Mouse (Mus musculus) hindbrain, embryonic 14.5 days (tissue): ENCODE results near the gene Ints11. TPM values are rescaled to one million over a fixed set of nuclear protein-coding genes. Genes with fewer than 3 reads are reported as not detected.

Experiments
- ATAC-seq: fragments of 200-750 bp; cut with Nextera tagmentation; 2 replicates; pipeline ENCODE4 v1.8.0; 2017; ENCODE audit warnings: moderate number of reproducible peaks, mild to moderate bottlenecking, moderate TSS enrichment, moderate library complexity; ENCODE audit not compliant: low FRiP score
- DNase-seq: peaks from one replicate; pipeline ENCODE4 v3.0.0-alpha.2; 2015; ENCODE audit warnings: low spot score
- H3K27ac ChIP-seq: fragments of 300-500 bp; sonication (generic); 2 replicates; pipeline ENCODE4 v1.5.1; 2014; ENCODE audit warnings: mild to moderate bottlenecking, moderate library complexity
- H3K27me3 ChIP-seq: fragments of 300-500 bp; sonication (generic); 2 replicates; pipeline ENCODE4 v1.6.1; 2014; ENCODE audit warnings: mild to moderate bottlenecking, low read length, mixed read lengths; ENCODE audit not compliant: control insufficient read depth, insufficient read depth
- H3K36me3 ChIP-seq: fragments of 300-500 bp; sonication (generic); replicated peaks from 2 replicates; pipeline ENCODE4 v1.6.1; 2014; ENCODE audit not compliant: control insufficient read depth, insufficient read depth
- H3K4me1 ChIP-seq: fragments of 300-500 bp; sonication (generic); replicated peaks from 2 replicates; pipeline ENCODE4 v1.6.1; 2014; ENCODE audit warnings: antibody characterized with exemption, low read length, mixed read lengths; ENCODE audit not compliant: control insufficient read depth, insufficient read depth
- H3K4me2 ChIP-seq: fragments of 300-500 bp; sonication (generic); replicated peaks from 2 replicates; pipeline ENCODE4 v1.6.1; 2014; ENCODE audit warnings: mild to moderate bottlenecking, moderate library complexity
- H3K4me3 ChIP-seq: fragments of 300-500 bp; sonication (generic); replicated peaks from 2 replicates; pipeline ENCODE4 v1.5.1; 2014; ENCODE audit warnings: mild to moderate bottlenecking, low read length
- H3K9ac ChIP-seq: fragments of 300-500 bp; sonication (generic); 2 replicates; pipeline ENCODE4 v1.6.1; 2014
- H3K9me3 ChIP-seq: fragments of 300-500 bp; sonication (generic); 2 replicates; pipeline ENCODE4 v1.6.1; 2016; ENCODE audit warnings: low read length; ENCODE audit not compliant: control insufficient read depth
- WGBS: fragments of 180-500 bp; shearing (Covaris S2); extraction: QIAGEN DNeasy Blood & Tissue Kit; methylation state at CpG from one replicate; pipeline ENCODE4 v1.1.7; 2014; 5-methylcytosine and 5-hydroxymethylcytosine counted together
- microRNA-seq: library from miRNA; unstranded; fragments of <30 nt; microRNA quantifications from one replicate; pipeline ENCODE4, GENCODE M21; 2016
- polyA plus RNA-seq: library from polyadenylated mRNA; unstranded; fragments of >200 nt; fragmentation: Nextera tagmentation; extraction: Ambion mirVana; gene quantifications from 2 replicates; pipeline ENCODE4 v1.2.1, GENCODE M21; 2014

Gene Ints11
- polyA plus RNA-seq, 1 experiment from 2014 or later, result 71.4 TPM

GRCm38 (mm10) chr4:155905634-155906033 lies 36.3 kb downstream of the Ints11 start:
- 79% methylated on average over 13 of the region's 13 CpGs for WGBS
- Histone ChIP-seq H3K4me3 (no peak overlapping the region), H3K4me1 (no peaks in the 10 kb centered on the region)

GRCm38 (mm10) chr4:155906125-155906524 lies 36.8 kb downstream of the Ints11 start:
- Histone ChIP-seq H3K27me3 (no peaks in the 10 kb centered on the region), H3K4me1 (no peaks in the 10 kb centered on the region), H3K4me2 (no peak overlapping the region), H3K36me3 (peaks cover 67% of the 10 kb centered on the region), H3K9me3 (no peaks in the 10 kb centered on the region), H3K4me3 (no peak overlapping the region), H3K9ac (no peak overlapping the region), H3K27ac (no peak overlapping the region)
- DNase-seq, result no peak
- no peak for ATAC-seq
- 89% methylated on average over 9 of the region's 9 CpGs for WGBS

More at GRCm38 (mm10) chr4:155905634-155906033, 36.3 kb downstream of the Ints11 start:
- Histone ChIP-seq H3K4me2 (no peak overlapping the region), H3K9me3 (no peaks in the 10 kb centered on the region), H3K36me3 (peaks cover 72% of the 10 kb centered on the region), H3K27me3 (no peaks in the 10 kb centered on the region), H3K27ac (no peak overlapping the region), H3K9ac (no peak overlapping the region)
- DNase-seq (no peak), ATAC-seq (no peak)

GRCm38 (mm10) chr4:155907003-155907402 lies 37.7 kb downstream of the Ints11 start:
- Histone ChIP-seq H3K4me3 (no peak overlapping the region), H3K27me3 (no peaks in the 10 kb centered on the region), H3K4me1 (no peaks in the 10 kb centered on the region), H3K27ac (no peak overlapping the region), H3K36me3 (peaks cover 58% of the 10 kb centered on the region), H3K9ac (no peak overlapping the region), H3K9me3 (no peaks in the 10 kb centered on the region), H3K4me2 (no peak overlapping the region)
- DNase-seq, result no peak
- ATAC-seq, result no peak
- WGBS, result 86% methylated on average over 11 of the region's 11 CpGs

- Histone ChIP-seq H3K4me2 (no peak overlapping the region), H3K9me3 (no peaks in the 10 kb centered on the region), H3K27me3 (no peaks in the 10 kb centered on the region), H3K36me3 (peaks cover 45% of the 10 kb centered on the region), H3K4me1 (no peaks in the 10 kb centered on the region), H3K9ac (no peak overlapping the region), H3K4me3 (no peak overlapping the region), H3K27ac (no peak overlapping the region)
- DNase-seq (no peak), ATAC-seq (no peak)
- WGBS, result 74% methylated on average over 7 of the region's 7 CpGs
Measured at GRCm38 (mm10) chr4:155908281-155908680, 38.9 kb downstream of the Ints11 start.

- Histone ChIP-seq H3K27ac (no peak overlapping the region), H3K36me3 (peaks cover 40% of the 10 kb centered on the region), H3K4me2 (no peak overlapping the region), H3K4me3 (no peak overlapping the region), H3K9ac (no peak overlapping the region), H3K27me3 (no peaks in the 10 kb centered on the region), H3K9me3 (no peaks in the 10 kb centered on the region), H3K4me1 (no peaks in the 10 kb centered on the region)
- ATAC-seq (no peak), DNase-seq (no peak)
- 97% methylated on average over 4 of the region's 4 CpGs for WGBS
Measured at GRCm38 (mm10) chr4:155908751-155909150, 39.4 kb downstream of the Ints11 start.

- no peaks in the 10 kb centered on the region for H3K4me1 ChIP-seq
- H3K4me2 ChIP-seq, result no peak overlapping the region
- no peak for ATAC-seq
- no peaks in the 10 kb centered on the region for H3K9me3 ChIP-seq
- no peaks in the 10 kb centered on the region for H3K36me3 ChIP-seq
- DNase-seq, result no peak
- 84% methylated on average over 1 of the region's 1 CpGs for WGBS
- no peak overlapping the region for H3K27ac ChIP-seq
- H3K27me3 ChIP-seq, result no peaks in the 10 kb centered on the region
- H3K4me3 ChIP-seq, result no peak overlapping the region
- no peak overlapping the region for H3K9ac ChIP-seq
Measured at GRCm38 (mm10) chr4:155932031-155932430, 62.7 kb downstream of the Ints11 start.

Small RNA genes within 50 kb of the gene (microRNA-seq; reads per million reads assigned to microRNA genes)
- gene Gm22991, result not detected

Other genes starting within 250 kb of the Ints11 start
- 43.2 and 47.7 TPM in 2 replicates for gene Cdk11b, start 244.7 kb upstream of the Ints11 start, polyA plus RNA-seq
- gene Gm10563, start 224.1 kb upstream of the Ints11 start, polyA plus RNA-seq, result not detected in 2 replicates
- gene Mmp23, start 216.2 kb upstream of the Ints11 start, polyA plus RNA-seq, result 2.7 and 2.9 TPM in 2 replicates
- 44.9 and 46.1 TPM in 2 replicates for gene Mib2, start 200.3 kb upstream of the Ints11 start, polyA plus RNA-seq
- 9.0 and 10.3 TPM in 2 replicates for gene Fndc10, start 175.2 kb upstream of the Ints11 start, polyA plus RNA-seq
- gene Ssu72, start 164.7 kb upstream of the Ints11 start, polyA plus RNA-seq, result 164 and 169 TPM in 2 replicates
- 8.8 and 9.3 TPM in 2 replicates for gene Tmem240, start 134.7 kb upstream of the Ints11 start, polyA plus RNA-seq
- gene Atad3a, start 108.5 kb upstream of the Ints11 start, polyA plus RNA-seq, result 73.0 and 82.2 TPM in 2 replicates
- 24.7 and 27.6 TPM in 2 replicates for gene Vwa1, start 94.8 kb upstream of the Ints11 start, polyA plus RNA-seq
- gene Tmem88b, start 83.7 kb upstream of the Ints11 start, polyA plus RNA-seq, result 0.84 and 0.93 TPM in 2 replicates
- gene Ankrd65, start 79.1 kb upstream of the Ints11 start, polyA plus RNA-seq, result not detected in 2 replicates
- 265 and 267 TPM in 2 replicates for gene Mrpl20, start 66.7 kb upstream of the Ints11 start, polyA plus RNA-seq
- 131 and 133 TPM in 2 replicates for gene Ccnl2, start 57.1 kb upstream of the Ints11 start, polyA plus RNA-seq
- 114 and 126 TPM in 2 replicates for gene Aurkaip1, start 38.3 kb upstream of the Ints11 start, polyA plus RNA-seq
- 24.5 and 25.8 TPM in 2 replicates for gene Mxra8, start 29.9 kb upstream of the Ints11 start, polyA plus RNA-seq
- gene Dvl1, start 22.1 kb upstream of the Ints11 start, polyA plus RNA-seq, result 13.6 and 15.6 TPM in 2 replicates
- gene Tas1r3, start 6.2 kb upstream of the Ints11 start, polyA plus RNA-seq, result 0.40 and 0.41 TPM in 2 replicates
- gene Cptp, start 106 bp upstream of the Ints11 start, polyA plus RNA-seq, result 33.5 TPM in 2 replicates
- gene Pusl1, start 22.2 kb downstream of the Ints11 start, polyA plus RNA-seq, result 51.8 and 53.8 TPM in 2 replicates
- gene Acap3, start 22.3 kb downstream of the Ints11 start, polyA plus RNA-seq, result 71.8 and 73.5 TPM in 2 replicates
- gene Ube2j2, start 74.3 kb downstream of the Ints11 start, polyA plus RNA-seq, result 120 and 125 TPM in 2 replicates
- gene C1qtnf12, start 92.8 kb downstream of the Ints11 start, polyA plus RNA-seq, result 11.2 and 13.5 TPM in 2 replicates
- gene B3galt6, start 123.1 kb downstream of the Ints11 start, polyA plus RNA-seq, result 38.4 and 38.8 TPM in 2 replicates
- gene Sdf4, start 123.3 kb downstream of the Ints11 start, polyA plus RNA-seq, result 112 and 114 TPM in 2 replicates
- gene Tnfrsf4, start 144.3 kb downstream of the Ints11 start, polyA plus RNA-seq, result 0.79 TPM in 1 of 2 replicates, not detected in the other
- 1.9 and 2.3 TPM in 2 replicates for gene Tnfrsf18, start 156.6 kb downstream of the Ints11 start, polyA plus RNA-seq
- 0.11 TPM in 1 of 2 replicates, not detected in the other for gene Ttll10, start 189.9 kb downstream of the Ints11 start, polyA plus RNA-seq
- gene 9430015G10Rik, start 240.4 kb downstream of the Ints11 start, polyA plus RNA-seq, result 29.1 and 30.5 TPM in 2 replicates